Mouse (Mus musculus): ENCODE measurements around the gene Nbea.

The Nbea gene

GRCm38 (mm10) chr3:55828481-55829256 is 354.8 kb downstream of the Nbea start:
- DNase-seq (ENCODE audit: low spot score in 2 of 2) = peak in 1 of 2 experiments; percentile 5

GRCm38 (mm10) chr3:55824864-55825263 is 358.6 kb downstream of the Nbea start:
- peak in 1 of 2 experiments; percentile 24 for DNase-seq (ENCODE audit: low spot score in 2 of 2)

- no peak for DNase-seq (ENCODE audit: low spot score in 2 of 2)
These were observed 363.9 kb downstream of the Nbea start for GRCm38 (mm10) chr3:55819598-55819997.

- no peak for DNase-seq (ENCODE audit: low spot score in 2 of 2)
These were observed 365.4 kb downstream of the Nbea start for GRCm38 (mm10) chr3:55818082-55818481.

GRCm38 (mm10) chr3:55816638-55817375 is 366.7 kb downstream of the Nbea start:
- DNase-seq (ENCODE audit: low spot score in 2 of 2) = peak; percentile 3 to 25

GRCm38 (mm10) chr3:55816096-55816495 is 367.4 kb downstream of the Nbea start:
- DNase-seq (ENCODE audit: low spot score in 2 of 2) = no peak

- no peak for DNase-seq (ENCODE audit: low spot score in 2 of 2)
These were observed 368.4 kb downstream of the Nbea start for GRCm38 (mm10) chr3:55814993-55815625.

- DNase-seq (ENCODE audit: low spot score in 2 of 2) = no peak
These were observed 388.7 kb downstream of the Nbea start for GRCm38 (mm10) chr3:55794768-55795167.

- DNase-seq (ENCODE audit: low spot score in 2 of 2) = peak; percentile 50 to 82
These were observed 389.5 kb downstream of the Nbea start for GRCm38 (mm10) chr3:55793842-55794575.

GRCm38 (mm10) chr3:55792251-55792650 is 391.2 kb downstream of the Nbea start:
- DNase-seq (ENCODE audit: low spot score in 2 of 2) = no peak

- no peak for DNase-seq (ENCODE audit: low spot score in 2 of 2)
These were observed 392.9 kb downstream of the Nbea start for GRCm38 (mm10) chr3:55790609-55791008.

- no peak for DNase-seq (ENCODE audit: low spot score in 2 of 2)
These were observed 393.6 kb downstream of the Nbea start for GRCm38 (mm10) chr3:55789856-55790255.

GRCm38 (mm10) chr3:55788621-55789201 is 394.8 kb downstream of the Nbea start:
- no peak for DNase-seq (ENCODE audit: low spot score in 2 of 2)

GRCm38 (mm10) chr3:55788214-55788586 is 395.3 kb downstream of the Nbea start:
- no peak for DNase-seq (ENCODE audit: low spot score in 2 of 2)

- DNase-seq (ENCODE audit: low spot score in 2 of 2) = peak; percentile 21 to 37
These were observed 395.9 kb downstream of the Nbea start for GRCm38 (mm10) chr3:55787487-55788213.

- DNase-seq (ENCODE audit: low spot score in 2 of 2) = no peak
These were observed 396.5 kb downstream of the Nbea start for GRCm38 (mm10) chr3:55786835-55787486.

GRCm38 (mm10) chr3:55785981-55786725 is 397.3 kb downstream of the Nbea start:
- no peak for DNase-seq (ENCODE audit: low spot score in 2 of 2)

- no peak for DNase-seq (ENCODE audit: low spot score in 2 of 2)
These were observed 398.1 kb downstream of the Nbea start for GRCm38 (mm10) chr3:55785266-55785980.

GRCm38 (mm10) chr3:55784101-55784500 is 399.4 kb downstream of the Nbea start:
- no peak for DNase-seq (ENCODE audit: low spot score in 2 of 2)
